Mouse (Mus musculus): ENCODE measurements around the gene Ltb. TPM values are rescaled to one million over a fixed set of nuclear protein-coding genes. Genes with fewer than 3 reads are reported as not detected.
A peak's percentile ranks its signal among the peaks of the same experiment; 100 is the strongest.

The Ltb gene
- total and polyA plus RNA-seq, 3 experiments, result 1.3 to 5.2 (median 1.3) TPM

DNA sequence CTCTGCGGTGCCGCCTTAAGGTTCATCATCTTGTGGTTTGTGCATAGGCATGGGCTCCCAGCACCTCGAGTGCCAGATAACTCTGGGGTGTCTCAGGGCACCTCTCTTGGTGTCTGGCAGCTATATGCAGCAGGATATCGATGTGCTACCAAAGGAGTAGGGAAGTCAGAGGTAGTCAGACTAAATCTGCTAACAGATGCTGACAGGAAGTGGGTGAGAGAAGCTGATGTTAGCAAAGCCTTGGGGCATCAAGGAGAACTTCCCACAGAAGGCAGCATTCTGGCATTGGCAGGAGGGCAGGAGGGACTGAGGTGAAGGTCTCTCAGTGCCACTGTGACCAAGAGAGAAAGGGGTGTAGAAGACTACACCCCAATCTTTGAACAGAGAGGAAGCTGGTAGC is 4.1 kb upstream of the Ltb start:
- 61% methylated on average over 4 of the region's 4 CpGs for WGBS
- Histone ChIP-seq H3K79me2 (replicated peaks; ENCODE audit: control insufficient read depth, insufficient read depth, low read length) (no peaks in the 10 kb centered on the region), H3K27ac (no peak overlapping the region; the same call in 1 of the 2 replicates), H3K27me3 (ENCODE audit: control insufficient read depth, insufficient read depth, low read length) (no peaks in the 10 kb centered on the region), H3K9ac (ENCODE audit: low read depth, low read length) (no peak overlapping the region), H3K4me3 (no peak overlapping the region), H3K4me1 (ENCODE audit: control insufficient read depth, insufficient read depth, low read length) (no peaks in the 10 kb centered on the region; the same call in 1 of the 2 replicates), H3K36me3 (ENCODE audit: control insufficient read depth, insufficient read depth, low read length) (no peaks in the 10 kb centered on the region)
- intact Hi-C loops (cut with DNase I), result no loop called here
- TF ChIP-seq EP300 (IDR thresholded peaks at IDR 0.05; ENCODE audit: insufficient read depth, low read depth, low read length) (no peak), POLR2A (IDR thresholded peaks at IDR 0.05; ENCODE audit: insufficient read depth, low read depth, low read length) (no peak), CTCF (IDR thresholded peaks at IDR 0.05) (no peak)
- DNase-seq, result peak in 1 of 2 experiments; percentile 34

- intact Hi-C loops (cut with DNase I), result no loop called here
- H3K27ac ChIP-seq, result no peak overlapping the region
- TF ChIP-seq CTCF (IDR thresholded peaks at IDR 0.05) (0 out of 2 replicates have a peak, but pooled peaks have one; percentile 11), EP300 (IDR thresholded peaks at IDR 0.05; ENCODE audit: insufficient read depth, low read depth, low read length) (no peak)
- no peak for DNase-seq
- no peaks in the 10 kb centered on the region for H3K79me2 ChIP-seq (replicated peaks; ENCODE audit: control insufficient read depth, insufficient read depth, low read length)
- 69% methylated on average over 2 of the region's 2 CpGs for WGBS
- no peak overlapping the region for H3K9ac ChIP-seq (ENCODE audit: low read depth, low read length)
- peaks cover 2% of the 10 kb centered on the region for H3K4me1 ChIP-seq (ENCODE audit: control insufficient read depth, insufficient read depth, low read length)
- H3K4me3 ChIP-seq, result no peak overlapping the region
- no peaks in the 10 kb centered on the region; the same call in 1 of the 2 replicates for H3K27me3 ChIP-seq (ENCODE audit: control insufficient read depth, insufficient read depth, low read length)
- no peaks in the 10 kb centered on the region for H3K36me3 ChIP-seq (ENCODE audit: control insufficient read depth, insufficient read depth, low read length)
Measured at GRCm38 (mm10) chr17:35191723-35192122, 2.5 kb upstream of the Ltb start.

DNA sequence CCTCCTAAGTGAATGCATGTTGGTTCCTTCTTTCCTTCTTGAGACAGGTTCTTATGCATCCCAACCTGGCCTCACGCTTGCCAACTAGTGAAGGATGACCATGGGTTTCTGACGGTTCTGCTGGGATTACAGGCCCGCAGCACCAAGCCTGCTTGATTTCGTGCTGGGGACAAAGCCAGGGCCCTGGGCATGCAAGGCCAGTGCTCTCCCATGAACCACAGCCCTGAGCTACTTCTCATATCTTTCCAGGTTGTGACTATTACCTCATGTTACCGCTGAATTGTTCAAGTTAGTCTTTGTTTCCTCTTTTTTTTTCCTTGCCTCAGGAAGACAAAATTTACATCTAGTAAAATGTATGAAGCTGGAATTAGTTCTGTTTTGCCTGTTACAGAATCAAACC is 1.3 kb upstream of the Ltb start:
- TF ChIP-seq POLR2A (IDR thresholded peaks at IDR 0.05; ENCODE audit: insufficient read depth, low read depth, low read length) (no peak), EP300 (IDR thresholded peaks at IDR 0.05; ENCODE audit: insufficient read depth, low read depth, low read length) (no peak), CTCF (IDR thresholded peaks at IDR 0.05) (no peak)
- peaks cover 2% of the 10 kb centered on the region for H3K4me1 ChIP-seq (ENCODE audit: control insufficient read depth, insufficient read depth, low read length)
- WGBS, result 80% methylated on average over 5 of the region's 5 CpGs
- no peaks in the 10 kb centered on the region for H3K36me3 ChIP-seq (ENCODE audit: control insufficient read depth, insufficient read depth, low read length)
- H3K27me3 ChIP-seq (ENCODE audit: control insufficient read depth, insufficient read depth, low read length), result no peaks in the 10 kb centered on the region; the same call in 1 of the 2 replicates
- intact Hi-C loops (cut with DNase I), result no loop called here
- H3K4me3 ChIP-seq, result no peak overlapping the region
- H3K27ac ChIP-seq, result no peak overlapping the region
- DNase-seq, result no peak
- no peak overlapping the region for H3K9ac ChIP-seq (ENCODE audit: low read depth, low read length)
- H3K79me2 ChIP-seq (replicated peaks; ENCODE audit: control insufficient read depth, insufficient read depth, low read length), result no peaks in the 10 kb centered on the region

- Histone ChIP-seq H3K4me3 (peak overlapping the region; percentile 60), H3K4me1 (ENCODE audit: control insufficient read depth, insufficient read depth, low read length) (peaks cover 2% of the 10 kb centered on the region), H3K36me3 (ENCODE audit: control insufficient read depth, insufficient read depth, low read length) (no peaks in the 10 kb centered on the region), H3K27ac (peak overlapping the region; percentile 32; the same call in 1 of the 2 replicates), H3K79me2 (replicated peaks; ENCODE audit: control insufficient read depth, insufficient read depth, low read length) (no peaks in the 10 kb centered on the region), H3K9ac (ENCODE audit: low read depth, low read length) (peak overlapping the region; percentile 70), H3K27me3 (ENCODE audit: control insufficient read depth, insufficient read depth, low read length) (no peaks in the 10 kb centered on the region; the same call in 1 of the 2 replicates)
- TF ChIP-seq EP300 (IDR thresholded peaks at IDR 0.05; ENCODE audit: insufficient read depth, low read depth, low read length), result no peak
- no peak for TF ChIP-seq POLR2A (IDR thresholded peaks at IDR 0.05; ENCODE audit: insufficient read depth, low read depth, low read length)
- no peak for TF ChIP-seq CTCF (IDR thresholded peaks at IDR 0.05)
- 43% methylated on average over 19 of the region's 19 CpGs for WGBS
- DNase-seq, result no peak
- intact Hi-C loops (cut with DNase I), result loop anchor here (1.0 kb wide), 2 partner anchors 16 to 37 kb away; no protein-coding TSS in a partner anchor
Measured at GRCm38 (mm10) chr17:35194844-35195630, 798 bp downstream of the Ltb start.

GRCm38 (mm10) chr17:35195631-35196320 is 1.5 kb downstream of the Ltb start:
- TF ChIP-seq POLR2A (IDR thresholded peaks at IDR 0.05; ENCODE audit: insufficient read depth, low read depth, low read length), result no peak
- no peak; the same call in 1 of the 2 replicates for TF ChIP-seq CTCF (IDR thresholded peaks at IDR 0.05)
- TF ChIP-seq EP300 (IDR thresholded peaks at IDR 0.05; ENCODE audit: insufficient read depth, low read depth, low read length), result no peak
- Histone ChIP-seq H3K79me2 (replicated peaks; ENCODE audit: control insufficient read depth, insufficient read depth, low read length) (no peaks in the 10 kb centered on the region), H3K9ac (ENCODE audit: low read depth, low read length) (peak overlapping the region; percentile 70), H3K4me3 (peak overlapping the region; percentile 60), H3K4me1 (ENCODE audit: control insufficient read depth, insufficient read depth, low read length) (peaks cover 2% of the 10 kb centered on the region), H3K36me3 (ENCODE audit: control insufficient read depth, insufficient read depth, low read length) (no peaks in the 10 kb centered on the region), H3K27ac (peak overlapping the region; percentile 32; the same call in 1 of the 2 replicates), H3K27me3 (ENCODE audit: control insufficient read depth, insufficient read depth, low read length) (no peaks in the 10 kb centered on the region; the same call in 1 of the 2 replicates)
- DNase-seq, result peak; percentile 87 to 90
- intact Hi-C loops (cut with DNase I), result loop anchor here (1.0 kb wide), 2 partner anchors 16 to 37 kb away; no protein-coding TSS in a partner anchor
- under 1% methylated on average over 66 of the region's 66 CpGs for WGBS

All from heart, adult 2 months (tissue).